Mouse (Mus musculus): ENCODE measurements around the gene Bcan.
A peak's percentile ranks its signal among the peaks of the same experiment; 100 is the strongest.

GRCm38 (mm10) chr3:87981894-87982835, 17.9 kb downstream of the Bcan start:
- TF ChIP-seq EP300 (IDR thresholded peaks at IDR 0.05) (0 out of 2 replicates have a peak, but pooled peaks have one; percentile 9), CTCF (IDR thresholded peaks at IDR 0.05) (no peak)
